ENCODE assay signal across 8 mouse cellular contexts in the genomic region with DNA sequence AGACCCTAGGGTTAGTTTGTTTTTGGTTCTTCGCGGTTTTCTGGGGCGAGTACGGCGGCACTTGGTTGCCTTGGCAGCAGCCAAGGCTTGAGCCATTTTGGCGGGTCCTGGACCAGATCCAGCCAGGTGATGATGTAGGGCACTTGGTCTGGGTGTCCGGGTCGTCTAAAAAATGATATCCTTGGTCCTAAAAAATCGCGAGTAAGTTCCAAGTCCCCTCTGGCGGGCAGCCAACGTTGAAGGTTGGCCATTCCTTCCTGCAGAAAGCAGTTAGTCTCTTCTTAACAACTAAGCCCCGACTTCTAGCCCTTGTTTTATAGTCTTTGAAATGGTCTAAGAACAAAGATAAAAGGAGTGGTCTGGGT. TPM values are rescaled to one million over a fixed set of nuclear protein-coding genes. Genes with fewer than 3 reads are reported as not detected.
DNase-seq lines count a peak whose midpoint lies in the region; ATAC-seq and TF ChIP-seq lines count a peak whose summit lies in the region.

No protein-coding gene starts in this region.

- H3K9ac ChIP-seq in forebrain, embryonic 15.5 days (replicated peaks): peak overlapping the region; percentile 75
- peak overlapping the region; percentile 54 for H3K9ac ChIP-seq in intestine, postnatal 0 days (ENCODE audit: low read depth, low read length)

- peak overlapping the region; percentile 60 for H3K4me3 ChIP-seq in forebrain, embryonic 15.5 days
- peak overlapping the region; percentile 66 for H3K4me3 ChIP-seq in intestine, postnatal 0 days (ENCODE audit: low read depth, low read length)
- H3K4me3 ChIP-seq in midbrain, embryonic 10.5 days: peak overlapping the region; percentile 66

- WGBS in forebrain, embryonic 15.5 days: 32% methylated on average over 13 of the region's 13 CpGs
- WGBS in intestine, postnatal 0 days: 57% methylated on average over 13 of the region's 13 CpGs
- 34% methylated on average over 13 of the region's 13 CpGs for WGBS in midbrain, embryonic 10.5 days

- H3K27me3 ChIP-seq in forebrain, embryonic 15.5 days: no peaks in the 10 kb centered on the region
- no peaks in the 10 kb centered on the region for H3K27me3 ChIP-seq in intestine, postnatal 0 days (replicated peaks; ENCODE audit: control insufficient read depth, insufficient read depth, low read length)
- no peaks in the 10 kb centered on the region for H3K27me3 ChIP-seq in midbrain, embryonic 10.5 days (ENCODE audit: low read depth, poor library complexity, severe bottlenecking)

- H3K4me2 ChIP-seq in forebrain, embryonic 15.5 days (replicated peaks): peak overlapping the region; percentile 73
- H3K4me2 ChIP-seq in intestine, postnatal 0 days (replicated peaks; ENCODE audit: low read depth): peak overlapping the region; percentile 80

- H3K27ac ChIP-seq in forebrain, embryonic 15.5 days (replicated peaks): peak overlapping the region; percentile 96
- H3K27ac ChIP-seq in intestine, postnatal 0 days (ENCODE audit: low read depth, low read length): no peak overlapping the region
- peak overlapping the region; percentile 88 for H3K27ac ChIP-seq in midbrain, embryonic 10.5 days (replicated peaks)

- 0 out of 2 replicates have a peak, but pooled peaks cover 14% of the 10 kb centered on the region for H3K36me3 ChIP-seq in forebrain, embryonic 15.5 days
- 0 out of 2 replicates have a peak, but pooled peaks cover 5% of the 10 kb centered on the region for H3K36me3 ChIP-seq in intestine, postnatal 0 days (ENCODE audit: control insufficient read depth, insufficient read depth)
- H3K36me3 ChIP-seq in midbrain, embryonic 10.5 days: peaks cover 42% of the 10 kb centered on the region

- TF ChIP-seq CTCF in intestine, postnatal 0 days (IDR thresholded peaks at IDR 0.05; ENCODE audit: low read depth): no peak

- peaks cover 18% of the 10 kb centered on the region; the same call in 1 of the 2 replicates for H3K9me3 ChIP-seq in forebrain, embryonic 15.5 days
- 0 out of 2 replicates have a peak, but pooled peaks cover 13% of the 10 kb centered on the region for H3K9me3 ChIP-seq in intestine, postnatal 0 days (ENCODE audit: control insufficient read depth)
- H3K9me3 ChIP-seq in midbrain, embryonic 10.5 days (replicated peaks): peaks cover 37% of the 10 kb centered on the region

- intact Hi-C loops in gastrocnemius, postnatal 14 days (cut with DNase I; ENCODE audit: low total_unique reads): no loop called here

- peak; percentile 29 for DNase-seq in gastrocnemius, postnatal 14 days
- no peak for DNase-seq in gastrocnemius, adult 18-20 months (ENCODE audit: low spot score)
- DNase-seq in adrenal gland, postnatal 10 days: peak; percentile 69
- no peak for DNase-seq in midbrain, embryonic 10.5 days (ENCODE audit: low spot score)
- no peak for DNase-seq in spleen, adult 18-20 months

- H3K4me1 ChIP-seq in forebrain, embryonic 15.5 days: peaks cover 25% of the 10 kb centered on the region
- no peaks in the 10 kb centered on the region; the same call in 1 of the 2 replicates for H3K4me1 ChIP-seq in intestine, postnatal 0 days (replicated peaks; ENCODE audit: control insufficient read depth, insufficient read depth, low read length)
- H3K4me1 ChIP-seq in midbrain, embryonic 10.5 days: peaks cover 28% of the 10 kb centered on the region

- 0 out of 2 replicates have a peak, but pooled peaks have one; percentile 3 for ATAC-seq in forebrain, embryonic 15.5 days (replicated peaks)
- ATAC-seq in intestine, postnatal 0 days: no peak
- no peak for ATAC-seq in monocyte, adult 5-6 weeks (replicated peaks; ENCODE audit: insufficient number of reproducible peaks, low FRiP score, low TSS enrichment, poor library complexity, severe bottlenecking)

RNA-seq across cellular contexts. Expression of a gene that starts 7.1 kb away (rescaled TPM):
- 10 to 100 TPM; 11.3 to 13.0 TPM for total RNA-seq in gastrocnemius, postnatal 14 days (2021)
- 10 to 100 TPM; 11.7 to 12.6 TPM for total RNA-seq in gastrocnemius, adult 18-20 months (2021)
- total RNA-seq in adrenal gland, postnatal 10 days (2021): 10 to 100 TPM; 20.7 to 22.0 TPM
- 69.2 and 70.9 TPM in 2 replicates for polyA plus RNA-seq in forebrain, embryonic 15.5 days (2015; fragmentation: Nextera tagmentation; extraction: Ambion mirVana)
- 34.8 and 35.3 TPM in 2 replicates for polyA plus RNA-seq in intestine, postnatal 0 days (2015; fragmentation: Nextera tagmentation; extraction: Ambion mirVana)
- polyA plus RNA-seq in midbrain, embryonic 10.5 days (2016; fragmentation: Nextera tagmentation; extraction: Ambion mirVana): 80.1 and 82.0 TPM in 2 replicates
- 37.3 to 46.3 TPM (median 43.2 TPM) in 3 replicates for total RNA-seq in monocyte, adult 5-6 weeks (2017)

RNA-seq across cellular contexts. Expression of a gene that starts 7.3 kb away (rescaled TPM):
- 10 to 100 TPM; 15.2 to 15.7 TPM for total RNA-seq in gastrocnemius, postnatal 14 days (2021)
- total RNA-seq in gastrocnemius, adult 18-20 months (2021): 10 to 100 TPM; 10.3 to 13.4 TPM
- total RNA-seq in adrenal gland, postnatal 10 days (2021): 10 to 100 TPM; 50.7 to 60.9 TPM
- polyA plus RNA-seq in forebrain, embryonic 15.5 days (2015; fragmentation: Nextera tagmentation; extraction: Ambion mirVana): 62.1 and 66.7 TPM in 2 replicates
- 47.5 and 50.5 TPM in 2 replicates for polyA plus RNA-seq in intestine, postnatal 0 days (2015; fragmentation: Nextera tagmentation; extraction: Ambion mirVana)
- polyA plus RNA-seq in midbrain, embryonic 10.5 days (2016; fragmentation: Nextera tagmentation; extraction: Ambion mirVana): 97.8 and 114 TPM in 2 replicates
- total RNA-seq in monocyte, adult 5-6 weeks (2017): 20.7 to 25.3 TPM (median 24.1 TPM) in 3 replicates

RNA-seq across cellular contexts. Expression of a gene that starts 27.2 kb away (rescaled TPM):
- 1 to 10 TPM; 2.6 to 3.1 TPM for total RNA-seq in gastrocnemius, postnatal 14 days (2021)
- total RNA-seq in gastrocnemius, adult 18-20 months (2021): 1 to 10 TPM; 1.4 to 1.9 TPM
- total RNA-seq in adrenal gland, postnatal 10 days (2021): 10 to 100 TPM; 10.6 to 11.3 TPM
- polyA plus RNA-seq in forebrain, embryonic 15.5 days (2015; fragmentation: Nextera tagmentation; extraction: Ambion mirVana): 3.9 and 8.0 TPM in 2 replicates
- polyA plus RNA-seq in intestine, postnatal 0 days (2015; fragmentation: Nextera tagmentation; extraction: Ambion mirVana): 35.3 and 40.4 TPM in 2 replicates
- 6.1 and 7.3 TPM in 2 replicates for polyA plus RNA-seq in midbrain, embryonic 10.5 days (2016; fragmentation: Nextera tagmentation; extraction: Ambion mirVana)
- 254 to 418 TPM (median 327 TPM) in 3 replicates for total RNA-seq in monocyte, adult 5-6 weeks (2017)

Comparison
In these comparisons a context has a peak if more than half of its experiments do, and no peak if none do; other contexts are left out.
1. DNase-seq: peak in gastrocnemius, postnatal 14 days (single experiment) and adrenal gland, postnatal 10 days (single experiment); none in gastrocnemius, adult 18-20 months (single experiment), midbrain, embryonic 10.5 days (single experiment) and spleen, adult 18-20 months (0 of 2).
2. RNA of a gene that starts 27.2 kb away (total RNA-seq): 254 to 418 TPM in monocyte, adult 5-6 weeks; 10.6 to 11.3 TPM in adrenal gland, postnatal 10 days, 2.6 to 3.1 TPM in gastrocnemius, postnatal 14 days and 1.4 to 1.9 TPM in gastrocnemius, adult 18-20 months; every median in the first group is over 10 times any median in the second.
3. Peak in every context shown above with its lines, with median percentiles within 50 percentile points of each other: H3K4me3 ChIP-seq.